Mouse (Mus musculus) spleen, postnatal 4 days (tissue): ENCODE data around the gene Spen.
"Not testable (repeated sequence)": the region's sequence is repeated elsewhere in the genome, so short reads cannot be mapped to it uniquely, and the experiment has no call there.

Experiments used
- DNase-seq, 2 experiments: peaks; one replicate each; pipeline ENCODE4 v3.0.0; 2022; ENCODE audit warnings: low spot score in 2 of 2

Spen gene

GRCm38 (mm10) chr4:141538408-141539212, at the start of gene Spen:
Gene Spen (minus strand): TSS chr4:141538597.
- DNase-seq = peak; percentile 92 to 97

DNA sequence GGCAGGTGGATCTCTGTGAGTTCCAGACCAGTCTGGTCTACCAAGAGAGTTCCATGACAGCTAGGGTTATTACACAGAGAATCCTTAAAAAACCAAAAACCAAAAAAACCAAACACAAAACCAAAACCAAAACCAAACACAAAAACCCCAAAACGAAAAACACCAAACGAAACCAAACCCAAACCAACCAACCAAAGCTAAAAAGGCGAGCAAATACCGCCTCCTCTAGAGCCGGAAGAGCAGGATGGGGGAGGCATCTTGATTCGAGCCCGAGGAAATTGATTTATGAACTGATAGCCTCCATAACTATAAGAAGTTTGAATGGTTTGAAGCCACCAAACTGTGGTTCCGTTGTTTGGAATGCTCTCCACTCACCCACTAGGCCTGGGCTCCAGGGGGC, 45.5 kb upstream of the Spen start:
- DNase-seq = no peak

DNA sequence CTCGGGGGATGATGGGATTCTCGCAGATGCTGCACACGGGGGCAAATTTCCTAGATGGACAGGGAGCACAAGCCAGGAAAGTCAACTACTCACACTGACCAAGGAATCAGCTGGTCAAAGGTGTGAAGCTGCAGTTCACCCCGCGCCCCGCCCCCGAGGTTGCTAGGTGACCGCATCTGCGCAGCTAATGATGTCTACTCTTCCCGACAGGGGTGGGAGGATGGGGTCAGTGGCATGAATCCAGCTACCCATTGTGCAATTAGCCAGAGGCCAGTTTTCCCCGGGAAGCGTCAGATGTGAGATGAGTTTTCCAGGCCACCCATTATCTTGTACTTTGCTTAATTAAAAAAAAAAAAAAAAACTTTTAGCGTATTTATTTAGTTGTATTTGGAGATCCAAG, 42.7 kb upstream of the Spen start:
- no peak for DNase-seq

DNA sequence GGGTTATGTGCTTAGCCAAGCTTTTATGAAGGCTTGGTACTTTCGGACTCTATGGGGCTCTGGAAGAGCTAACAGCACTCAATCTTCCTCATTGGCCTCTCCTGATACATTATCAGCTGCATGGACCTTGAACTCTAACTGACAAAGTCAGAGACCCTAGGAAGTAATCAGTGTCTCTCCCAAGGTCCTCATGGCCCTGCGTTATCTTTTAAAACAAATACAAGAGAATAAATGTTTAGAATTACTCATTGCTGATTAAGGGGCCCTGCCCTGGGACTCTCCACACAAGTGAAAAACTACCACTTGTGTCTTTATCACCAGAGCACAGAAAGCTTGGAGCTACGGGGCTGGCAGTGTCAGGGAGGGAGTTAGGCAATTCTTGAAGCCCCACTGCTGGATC, 40.4 kb upstream of the Spen start:
- no peak for DNase-seq

DNA sequence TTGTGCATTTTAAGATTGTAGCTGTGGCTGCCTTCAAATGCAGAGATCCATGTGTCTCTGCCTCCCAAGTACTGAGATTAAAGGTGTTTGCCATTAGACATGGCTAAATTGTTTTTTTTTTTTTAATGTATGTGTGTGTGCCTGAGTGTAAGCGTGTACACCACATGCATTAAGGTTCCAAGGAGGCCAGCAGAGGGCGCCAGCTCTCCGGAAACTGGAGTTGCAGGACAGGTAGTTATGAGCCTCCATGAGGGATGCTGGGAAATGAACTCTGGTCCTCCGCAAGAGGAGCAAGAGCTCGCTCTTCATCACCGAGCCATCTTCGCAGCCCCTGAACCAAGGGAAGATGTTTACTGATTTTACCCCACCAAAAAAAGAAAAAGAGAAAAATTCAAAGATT, 38.5 kb upstream of the Spen start:
- peak in 1 of 2 experiments; percentile 59 for DNase-seq

- peak in 1 of 2 experiments; percentile 50 for DNase-seq
These were observed 38.0 kb upstream of the Spen start for GRCm38 (mm10) chr4:141576404-141576803.

DNA sequence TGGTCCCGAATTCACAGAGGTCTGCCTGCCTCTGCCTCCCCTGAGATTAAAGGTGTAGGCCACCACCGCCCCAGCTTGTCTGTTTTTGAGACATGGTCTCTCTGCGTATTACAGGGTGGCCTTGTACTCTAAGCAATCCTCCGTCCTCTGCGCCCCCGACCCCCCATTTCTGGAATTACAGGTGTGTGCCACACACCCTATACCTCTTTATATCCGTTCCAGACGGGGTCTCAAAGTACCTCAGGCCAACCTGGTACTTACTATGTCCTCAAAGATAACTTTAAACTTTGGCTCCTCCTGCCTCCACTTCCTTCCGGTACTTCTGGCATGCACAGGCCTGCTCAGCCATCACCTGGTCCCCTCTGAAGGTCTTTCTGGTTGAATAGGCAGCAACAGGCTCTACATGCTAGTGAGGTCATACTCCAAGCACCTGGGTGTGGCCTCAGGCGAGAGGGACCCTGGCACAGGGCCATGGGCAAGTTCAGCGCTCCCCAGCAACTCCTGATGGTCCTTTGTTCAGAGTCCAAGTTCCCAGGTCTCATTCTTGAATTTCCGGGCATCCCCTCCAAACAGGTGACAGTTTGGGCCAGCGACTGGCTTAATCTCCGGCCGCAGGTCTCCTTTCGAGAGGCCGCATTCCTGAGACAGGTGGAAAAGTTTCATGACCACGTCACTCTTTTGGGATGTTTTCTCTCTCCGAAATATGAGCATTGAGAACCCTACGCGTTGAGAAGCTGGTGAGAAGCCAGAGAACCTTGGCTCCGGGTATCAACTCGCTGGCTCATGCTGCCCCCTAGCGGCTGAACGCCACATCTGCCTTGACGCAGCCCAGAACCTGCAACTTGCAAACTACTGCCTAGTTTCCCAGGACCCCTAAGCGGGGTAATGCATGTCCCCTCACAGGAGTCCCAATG, 36.6 kb upstream of the Spen start:
- DNase-seq = peak; percentile 80 to 95

- DNase-seq = peak in 1 of 2 experiments; percentile 18
These were observed 35.1 kb upstream of the Spen start for GRCm38 (mm10) chr4:141573359-141573966.

- DNase-seq = no peak
These were observed 34.4 kb upstream of the Spen start for GRCm38 (mm10) chr4:141572668-141573358.

GRCm38 (mm10) chr4:141571934-141572333, 33.5 kb upstream of the Spen start:
- DNase-seq = no peak

- DNase-seq = no peak
These were observed 32.9 kb upstream of the Spen start for GRCm38 (mm10) chr4:141571337-141571739.

DNA sequence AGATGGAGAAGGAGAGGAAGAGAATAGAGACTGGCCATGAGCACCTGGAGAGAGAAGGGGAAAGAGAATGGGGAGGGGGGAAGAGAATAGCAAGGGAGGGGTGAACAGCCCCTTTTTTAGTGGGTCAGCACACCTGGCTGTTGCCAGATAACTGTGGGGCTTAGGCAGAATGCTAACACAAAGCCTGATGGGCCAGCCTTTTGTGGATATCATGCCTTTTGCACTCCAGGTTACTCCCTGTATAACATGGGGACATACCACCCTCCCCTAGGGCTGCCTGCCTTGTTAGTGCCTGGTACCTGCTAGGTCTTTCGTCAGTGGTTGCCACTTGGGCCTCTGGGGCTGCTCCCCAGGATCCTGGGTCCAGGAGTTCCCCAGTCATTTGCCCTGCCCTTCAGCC, 32.4 kb upstream of the Spen start:
- DNase-seq = no peak

DNA sequence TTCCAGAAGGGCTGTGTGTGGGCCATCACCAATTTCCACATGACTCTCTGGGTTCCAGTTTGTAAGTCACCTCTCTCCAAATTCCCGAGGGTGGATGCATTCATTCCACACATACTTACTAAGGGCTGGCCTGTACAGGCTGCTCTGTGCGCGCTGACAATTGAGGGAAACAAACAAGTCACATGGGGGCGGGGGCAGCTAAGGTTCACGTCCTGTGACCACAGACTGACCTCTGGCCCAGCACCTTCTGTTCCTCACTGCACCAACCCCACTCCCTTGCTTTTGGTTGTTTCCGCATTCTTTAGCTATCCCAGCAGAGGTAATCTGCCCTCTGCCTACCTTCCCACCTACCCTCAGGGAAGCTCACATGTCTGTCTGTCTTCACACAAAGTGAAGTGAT, 31.6 kb upstream of the Spen start:
- DNase-seq = no peak

DNA sequence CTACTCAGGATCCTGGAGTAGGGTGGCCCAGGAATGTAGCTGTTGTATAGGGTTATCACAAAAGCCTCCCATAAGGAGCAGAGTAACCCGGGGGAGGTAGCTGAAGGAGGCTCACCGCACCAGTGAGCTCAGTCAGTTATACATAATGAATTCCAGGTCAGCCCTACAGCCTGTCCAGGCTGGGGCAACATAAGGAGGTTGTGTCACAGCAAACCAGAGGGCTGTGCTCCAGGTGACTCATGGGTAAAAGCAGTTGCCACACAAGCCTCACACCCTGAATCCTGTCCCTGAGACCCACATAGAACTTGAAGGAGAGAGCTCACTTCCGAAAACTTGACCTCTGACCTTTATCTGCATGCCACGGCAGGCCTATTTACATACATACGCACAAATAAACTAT, 30.6 kb upstream of the Spen start:
- DNase-seq = no peak

DNA sequence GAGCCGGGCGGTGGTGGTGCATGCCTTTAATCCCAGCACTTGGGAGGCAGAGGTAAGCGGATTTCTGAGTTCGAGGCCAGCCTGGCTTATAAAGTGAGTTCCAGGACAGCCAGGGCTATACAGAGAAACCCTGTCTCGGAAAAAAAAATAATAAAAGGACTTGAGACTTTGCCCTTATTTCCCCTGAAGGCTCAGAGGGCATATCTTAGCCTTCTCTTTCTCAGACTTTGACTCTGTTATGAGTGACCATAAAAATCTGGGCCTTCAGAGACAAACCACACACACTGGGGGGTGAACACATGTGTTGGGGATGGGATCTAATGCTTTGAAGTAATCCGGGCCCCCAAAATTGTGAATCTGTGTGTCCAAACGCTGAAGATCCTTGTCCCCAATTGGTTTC, 28.8 kb upstream of the Spen start:
- DNase-seq = not testable (repeated sequence)

GRCm38 (mm10) chr4:141566187-141566586, 27.8 kb upstream of the Spen start:
- no peak for DNase-seq

- no peak for DNase-seq
These were observed 26.9 kb upstream of the Spen start for GRCm38 (mm10) chr4:141565325-141565724.

- no peak for DNase-seq
These were observed 26.3 kb upstream of the Spen start for GRCm38 (mm10) chr4:141564660-141565059.

DNA sequence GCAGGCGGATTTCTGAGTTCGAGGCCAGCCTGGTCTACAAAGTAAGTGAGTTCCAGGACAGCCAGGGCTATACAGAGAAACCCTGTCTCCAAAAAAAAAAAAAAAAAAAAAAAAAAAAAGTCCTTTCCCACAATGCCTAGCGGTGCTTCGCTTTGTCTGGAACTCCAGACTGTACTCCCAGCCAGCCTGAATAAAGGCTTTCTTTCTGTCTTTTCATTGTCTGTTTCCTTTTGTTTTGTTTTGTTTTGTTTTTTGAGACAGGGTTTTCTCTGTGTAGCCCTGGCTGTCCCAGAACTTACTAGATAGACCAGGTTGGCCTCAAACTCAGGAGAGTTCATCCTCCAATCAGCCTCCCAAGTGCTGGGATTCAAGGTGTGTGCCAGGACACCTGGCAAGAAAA, 25.8 kb upstream of the Spen start:
- DNase-seq = no peak

- DNase-seq = no peak
These were observed 23.9 kb upstream of the Spen start for GRCm38 (mm10) chr4:141562281-141562680.

- not testable (repeated sequence) for DNase-seq
These were observed 23.0 kb upstream of the Spen start for GRCm38 (mm10) chr4:141561331-141561919.
